Mouse (Mus musculus): ENCODE measurements around the gene Trib2. TPM values are rescaled to one million over a fixed set of nuclear protein-coding genes. Genes with fewer than 3 reads are reported as not detected.
A peak's percentile ranks its signal among the peaks of the same experiment; 100 is the strongest.

Gene Trib2
- polyA plus RNA-seq, 1 experiment from 2014 or later: 63.7 TPM

GRCm38 (mm10) chr12:15840864-15841557, 24.3 kb upstream of the Trib2 start:
- no peak for DNase-seq (ENCODE audit: low spot score, missing footprints)
- Histone ChIP-seq H3K27me3 (ENCODE audit: control insufficient read depth, insufficient read depth, low read length) (no peaks in the 10 kb centered on the region), H3K9ac (ENCODE audit: low read length) (no peak overlapping the region), H3K4me2 (no peak overlapping the region), H3K27ac (ENCODE audit: low read depth, low read length) (no peak overlapping the region), H3K4me1 (ENCODE audit: control insufficient read depth, insufficient read depth, low read length) (no peaks in the 10 kb centered on the region), H3K9me3 (ENCODE audit: control insufficient read depth, low read length) (no peaks in the 10 kb centered on the region), H3K36me3 (ENCODE audit: control insufficient read depth, insufficient read depth, low read length) (no peaks in the 10 kb centered on the region), H3K4me3 (ENCODE audit: low read depth, low read length) (no peak overlapping the region)
- WGBS: 90% methylated on average over 12 of the region's 12 CpGs
- ATAC-seq (ENCODE audit: low FRiP score): no peak

GRCm38 (mm10) chr12:15838201-15838600, 21.5 kb upstream of the Trib2 start:
- Histone ChIP-seq H3K9ac (ENCODE audit: low read length) (no peak overlapping the region), H3K9me3 (ENCODE audit: control insufficient read depth, low read length) (no peaks in the 10 kb centered on the region), H3K4me1 (ENCODE audit: control insufficient read depth, insufficient read depth, low read length) (no peaks in the 10 kb centered on the region), H3K27ac (ENCODE audit: low read depth, low read length) (no peak overlapping the region), H3K36me3 (ENCODE audit: control insufficient read depth, insufficient read depth, low read length) (no peaks in the 10 kb centered on the region), H3K27me3 (ENCODE audit: control insufficient read depth, insufficient read depth, low read length) (no peaks in the 10 kb centered on the region), H3K4me2 (no peak overlapping the region), H3K4me3 (ENCODE audit: low read depth, low read length) (no peak overlapping the region)
- 89% methylated on average over 2 of the region's 2 CpGs for WGBS
- ATAC-seq (ENCODE audit: low FRiP score) (no peak), DNase-seq (ENCODE audit: low spot score, missing footprints) (no peak)

- Histone ChIP-seq H3K4me3 (ENCODE audit: low read depth, low read length) (no peak overlapping the region), H3K36me3 (ENCODE audit: control insufficient read depth, insufficient read depth, low read length) (no peaks in the 10 kb centered on the region), H3K27me3 (ENCODE audit: control insufficient read depth, insufficient read depth, low read length) (no peaks in the 10 kb centered on the region), H3K4me2 (no peak overlapping the region), H3K9me3 (ENCODE audit: control insufficient read depth, low read length) (no peaks in the 10 kb centered on the region), H3K4me1 (ENCODE audit: control insufficient read depth, insufficient read depth, low read length) (no peaks in the 10 kb centered on the region), H3K9ac (ENCODE audit: low read length) (no peak overlapping the region), H3K27ac (ENCODE audit: low read depth, low read length) (no peak overlapping the region)
- no peak for ATAC-seq (ENCODE audit: low FRiP score)
- 87% methylated on average over 4 of the region's 4 CpGs for WGBS
- no peak for DNase-seq (ENCODE audit: low spot score, missing footprints)
Measured at GRCm38 (mm10) chr12:15837566-15837965, 20.8 kb upstream of the Trib2 start.

GRCm38 (mm10) chr12:15832674-15833052, 15.9 kb upstream of the Trib2 start:
- Histone ChIP-seq H3K4me1 (ENCODE audit: control insufficient read depth, insufficient read depth, low read length) (no peaks in the 10 kb centered on the region), H3K4me3 (ENCODE audit: low read depth, low read length) (no peak overlapping the region), H3K27ac (ENCODE audit: low read depth, low read length) (no peak overlapping the region), H3K4me2 (no peak overlapping the region), H3K36me3 (ENCODE audit: control insufficient read depth, insufficient read depth, low read length) (no peaks in the 10 kb centered on the region), H3K9ac (ENCODE audit: low read length) (no peak overlapping the region), H3K9me3 (ENCODE audit: control insufficient read depth, low read length) (no peaks in the 10 kb centered on the region), H3K27me3 (ENCODE audit: control insufficient read depth, insufficient read depth, low read length) (no peaks in the 10 kb centered on the region)
- WGBS: 95% methylated on average over 7 of the region's 7 CpGs
- DNase-seq (ENCODE audit: low spot score, missing footprints): no peak
- ATAC-seq (ENCODE audit: low FRiP score): no peak

GRCm38 (mm10) chr12:15831941-15832673, 15.4 kb upstream of the Trib2 start:
- Histone ChIP-seq H3K9me3 (ENCODE audit: control insufficient read depth, low read length) (no peaks in the 10 kb centered on the region), H3K36me3 (ENCODE audit: control insufficient read depth, insufficient read depth, low read length) (no peaks in the 10 kb centered on the region), H3K27ac (ENCODE audit: low read depth, low read length) (no peak overlapping the region), H3K9ac (ENCODE audit: low read length) (no peak overlapping the region), H3K4me2 (no peak overlapping the region), H3K4me1 (ENCODE audit: control insufficient read depth, insufficient read depth, low read length) (no peaks in the 10 kb centered on the region), H3K4me3 (ENCODE audit: low read depth, low read length) (no peak overlapping the region), H3K27me3 (ENCODE audit: control insufficient read depth, insufficient read depth, low read length) (no peaks in the 10 kb centered on the region)
- ATAC-seq (ENCODE audit: low FRiP score) (no peak), DNase-seq (ENCODE audit: low spot score, missing footprints) (no peak)
- WGBS: 88% methylated on average over 3 of the region's 3 CpGs

GRCm38 (mm10) chr12:15830750-15831149, 14.0 kb upstream of the Trib2 start:
- no peaks in the 10 kb centered on the region for H3K9me3 ChIP-seq (ENCODE audit: control insufficient read depth, low read length)
- H3K4me3 ChIP-seq (ENCODE audit: low read depth, low read length): no peak overlapping the region
- ATAC-seq (ENCODE audit: low FRiP score) (no peak), DNase-seq (ENCODE audit: low spot score, missing footprints) (no peak)
- H3K36me3 ChIP-seq (ENCODE audit: control insufficient read depth, insufficient read depth, low read length): no peaks in the 10 kb centered on the region
- no peaks in the 10 kb centered on the region for H3K27me3 ChIP-seq (ENCODE audit: control insufficient read depth, insufficient read depth, low read length)
- H3K27ac ChIP-seq (ENCODE audit: low read depth, low read length): no peak overlapping the region
- 88% methylated on average over 3 of the region's 3 CpGs for WGBS
- H3K4me1 ChIP-seq (ENCODE audit: control insufficient read depth, insufficient read depth, low read length): no peaks in the 10 kb centered on the region
- H3K4me2 ChIP-seq: no peak overlapping the region
- no peak overlapping the region for H3K9ac ChIP-seq (ENCODE audit: low read length)

GRCm38 (mm10) chr12:15828815-15829398, 12.2 kb upstream of the Trib2 start:
- 77% methylated on average over 2 of the region's 2 CpGs for WGBS
- no peak overlapping the region for H3K27ac ChIP-seq (ENCODE audit: low read depth, low read length)
- no peak overlapping the region for H3K4me2 ChIP-seq
- H3K9ac ChIP-seq (ENCODE audit: low read length): no peak overlapping the region
- no peaks in the 10 kb centered on the region for H3K4me1 ChIP-seq (ENCODE audit: control insufficient read depth, insufficient read depth, low read length)
- no peaks in the 10 kb centered on the region for H3K36me3 ChIP-seq (ENCODE audit: control insufficient read depth, insufficient read depth, low read length)
- no peak for ATAC-seq (ENCODE audit: low FRiP score)
- no peak overlapping the region for H3K4me3 ChIP-seq (ENCODE audit: low read depth, low read length)
- H3K9me3 ChIP-seq (ENCODE audit: control insufficient read depth, low read length): no peaks in the 10 kb centered on the region
- no peaks in the 10 kb centered on the region for H3K27me3 ChIP-seq (ENCODE audit: control insufficient read depth, insufficient read depth, low read length)
- no peak for DNase-seq (ENCODE audit: low spot score, missing footprints)

- H3K27ac ChIP-seq (ENCODE audit: low read depth, low read length): no peak overlapping the region
- ATAC-seq (ENCODE audit: low FRiP score) (no peak), DNase-seq (ENCODE audit: low spot score, missing footprints) (no peak)
- no peak overlapping the region for H3K9ac ChIP-seq (ENCODE audit: low read length)
- no peaks in the 10 kb centered on the region for H3K36me3 ChIP-seq (ENCODE audit: control insufficient read depth, insufficient read depth, low read length)
- H3K4me1 ChIP-seq (ENCODE audit: control insufficient read depth, insufficient read depth, low read length): peaks cover 5% of the 10 kb centered on the region
- H3K9me3 ChIP-seq (ENCODE audit: control insufficient read depth, low read length): no peaks in the 10 kb centered on the region
- H3K27me3 ChIP-seq (ENCODE audit: control insufficient read depth, insufficient read depth, low read length): no peaks in the 10 kb centered on the region
- no peak overlapping the region for H3K4me2 ChIP-seq
- no peak overlapping the region for H3K4me3 ChIP-seq (ENCODE audit: low read depth, low read length)
Measured at GRCm38 (mm10) chr12:15821019-15821418, 4.3 kb upstream of the Trib2 start.

- ATAC-seq (ENCODE audit: low FRiP score): no peak
- Histone ChIP-seq H3K36me3 (ENCODE audit: control insufficient read depth, insufficient read depth, low read length) (no peaks in the 10 kb centered on the region), H3K9me3 (ENCODE audit: control insufficient read depth, low read length) (no peaks in the 10 kb centered on the region), H3K9ac (ENCODE audit: low read length) (peak overlapping the region; percentile 69), H3K4me1 (ENCODE audit: control insufficient read depth, insufficient read depth, low read length) (peaks cover 14% of the 10 kb centered on the region), H3K4me3 (ENCODE audit: low read depth, low read length) (peak overlapping the region; percentile 58), H3K27ac (ENCODE audit: low read depth, low read length) (peak overlapping the region; percentile 61; the same call in 1 of the 2 replicates), H3K4me2 (peak overlapping the region; percentile 67), H3K27me3 (ENCODE audit: control insufficient read depth, insufficient read depth, low read length) (no peaks in the 10 kb centered on the region)
- WGBS: 28% methylated on average over 4 of the region's 4 CpGs
- DNase-seq (ENCODE audit: low spot score, missing footprints): no peak
Measured at GRCm38 (mm10) chr12:15817365-15817764, 643 bp upstream of the Trib2 start.
